Mouse (Mus musculus) urinary bladder, postnatal 4 days (tissue): Measurements from ENCODE around the gene Prox1.

Experiments used
- DNase-seq, 2 experiments: peaks; one replicate each; pipeline ENCODE4 v3.0.0; 2021 to 2022; ENCODE audit warnings: low spot score in 2 of 2

Gene Prox1

GRCm38 (mm10) chr1:190079643-190080275 lies 90.8 kb downstream of the Prox1 start:
- no peak for DNase-seq

- no peak for DNase-seq
Measured at GRCm38 (mm10) chr1:190076601-190077000, 93.9 kb downstream of the Prox1 start.
